8 mouse cellular contexts compared by ENCODE assay signal in the genomic region with DNA sequence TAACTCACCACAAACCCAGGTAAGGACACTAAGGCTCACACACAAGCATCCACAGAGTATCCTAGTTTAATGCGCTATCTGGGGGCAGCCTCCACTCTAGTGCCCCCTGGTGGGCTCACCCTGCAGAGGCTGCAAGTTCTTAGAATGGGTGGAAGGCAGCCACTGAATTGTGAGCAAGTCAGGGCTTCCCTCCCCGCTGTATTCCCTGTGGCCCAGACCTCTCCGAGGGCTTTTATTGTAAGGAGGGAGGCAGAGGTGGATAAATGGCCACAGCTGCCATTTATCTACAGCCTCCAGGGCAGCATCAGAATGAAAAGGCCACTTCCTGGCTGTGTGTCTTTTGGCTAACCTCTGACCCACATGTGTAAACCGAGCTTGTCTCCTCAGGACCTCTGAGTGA. TPM values are rescaled to one million over a fixed set of nuclear protein-coding genes. Genes with fewer than 3 reads are reported as not detected.
DNase-seq lines count a peak whose midpoint lies in the region; ATAC-seq and TF ChIP-seq lines count a peak whose summit lies in the region.

No protein-coding gene starts in this region.

- no peaks in the 10 kb centered on the region for H3K9me3 ChIP-seq in forebrain, embryonic 11.5 days (ENCODE audit: control insufficient read depth, low read length)
- H3K9me3 ChIP-seq in forebrain, embryonic 15.5 days = no peaks in the 10 kb centered on the region
- no peaks in the 10 kb centered on the region for H3K9me3 ChIP-seq in stomach, postnatal 0 days (ENCODE audit: control insufficient read depth, low read length)

- no peak overlapping the region for H3K4me3 ChIP-seq in forebrain, embryonic 11.5 days (ENCODE audit: low read depth, low read length)
- no peak overlapping the region for H3K4me3 ChIP-seq in forebrain, embryonic 15.5 days
- H3K4me3 ChIP-seq in lung, adult 2 months (replicated peaks; ENCODE audit: extremely low read depth, low read depth, low read length) = no peak overlapping the region
- H3K4me3 ChIP-seq in embryonic fibroblast, embryonic 13.5 days (ENCODE audit: insufficient read depth, low read length) = no peak overlapping the region
- no peak overlapping the region for H3K4me3 ChIP-seq in stomach, postnatal 0 days (ENCODE audit: low read depth, low read length)

- H3K27me3 ChIP-seq in forebrain, embryonic 11.5 days (ENCODE audit: control insufficient read depth, insufficient read depth, low read length) = no peaks in the 10 kb centered on the region
- 0 out of 2 replicates have a peak, but pooled peaks cover under 1% of the 10 kb centered on the region for H3K27me3 ChIP-seq in forebrain, embryonic 15.5 days
- no peaks in the 10 kb centered on the region for H3K27me3 ChIP-seq in stomach, postnatal 0 days (ENCODE audit: control insufficient read depth, insufficient read depth, low read length)

- TF ChIP-seq CTCF in lung, adult 2 months (IDR thresholded peaks at IDR 0.05; ENCODE audit: insufficient read depth, low read length) = peak; percentile 41
- peak; percentile 36; the same call in 1 of the 2 replicates for TF ChIP-seq CTCF in embryonic fibroblast, embryonic 13.5 days (IDR thresholded peaks at IDR 0.05; ENCODE audit: borderline replicate concordance, insufficient read depth, low read length)
- TF ChIP-seq CTCF in stomach, postnatal 0 days (IDR thresholded peaks at IDR 0.05; ENCODE audit: low read depth) = peak; percentile 70

- no peak for TF ChIP-seq POLR2A in lung, adult 2 months (IDR thresholded peaks at IDR 0.05; ENCODE audit: borderline replicate concordance, extremely low read depth, low read depth, low read length)
- no peak for TF ChIP-seq POLR2A in embryonic fibroblast, embryonic 13.5 days (IDR thresholded peaks at IDR 0.05; ENCODE audit: low read depth, low read length)

- H3K4me2 ChIP-seq in forebrain, embryonic 11.5 days (ENCODE audit: low read depth, low read length, severe bottlenecking) = no peak overlapping the region
- no peak overlapping the region for H3K4me2 ChIP-seq in forebrain, embryonic 15.5 days (replicated peaks)
- no peak overlapping the region for H3K4me2 ChIP-seq in stomach, postnatal 0 days (replicated peaks; ENCODE audit: low read depth)

- H3K9ac ChIP-seq in forebrain, embryonic 11.5 days (ENCODE audit: low read length) = no peak overlapping the region
- no peak overlapping the region for H3K9ac ChIP-seq in forebrain, embryonic 15.5 days (replicated peaks)
- H3K9ac ChIP-seq in stomach, postnatal 0 days (ENCODE audit: low read length) = no peak overlapping the region

- DNase-seq in forebrain, embryonic 11.5 days (ENCODE audit: low spot score) = peak; percentile 71
- DNase-seq in lung, adult 2 months = no peak
- DNase-seq in lung, postnatal 25 days (ENCODE audit: low spot score) = no peak
- peak; percentile 57 for DNase-seq in R1 (ENCODE audit: low read depth, low spot score)
- DNase-seq in stomach, postnatal 0 days (ENCODE audit: low spot score) = peak; percentile 36
- no peak for DNase-seq in testis, postnatal 10 days (ENCODE audit: low spot score)

- H3K4me1 ChIP-seq in forebrain, embryonic 11.5 days (replicated peaks; ENCODE audit: control insufficient read depth, insufficient read depth, low read length) = peaks cover 3% of the 10 kb centered on the region; the same call in 1 of the 2 replicates
- H3K4me1 ChIP-seq in forebrain, embryonic 15.5 days = peaks cover 3% of the 10 kb centered on the region
- no peaks in the 10 kb centered on the region for H3K4me1 ChIP-seq in lung, adult 2 months (ENCODE audit: control insufficient read depth, insufficient read depth, low read length)
- H3K4me1 ChIP-seq in embryonic fibroblast, embryonic 13.5 days (ENCODE audit: control insufficient read depth, insufficient read depth, low read length) = no peaks in the 10 kb centered on the region
- H3K4me1 ChIP-seq in stomach, postnatal 0 days (replicated peaks; ENCODE audit: control insufficient read depth, insufficient read depth) = no peaks in the 10 kb centered on the region

- no peaks in the 10 kb centered on the region for H3K36me3 ChIP-seq in forebrain, embryonic 11.5 days (ENCODE audit: control insufficient read depth, insufficient read depth, low read length)
- no peaks in the 10 kb centered on the region for H3K36me3 ChIP-seq in forebrain, embryonic 15.5 days
- no peaks in the 10 kb centered on the region for H3K36me3 ChIP-seq in stomach, postnatal 0 days (ENCODE audit: control insufficient read depth, insufficient read depth, low read length)

- H3K27ac ChIP-seq in forebrain, embryonic 11.5 days (ENCODE audit: low read depth, low read length) = no peak overlapping the region
- H3K27ac ChIP-seq in forebrain, embryonic 15.5 days (replicated peaks) = no peak overlapping the region
- no peak overlapping the region for H3K27ac ChIP-seq in embryonic fibroblast, embryonic 13.5 days (ENCODE audit: insufficient read depth, low read length)
- H3K27ac ChIP-seq in stomach, postnatal 0 days (replicated peaks) = no peak overlapping the region

- TF ChIP-seq EP300 in stomach, postnatal 0 days (optimal IDR thresholded peaks at IDR 0.05) = no peak

- WGBS in forebrain, embryonic 11.5 days = 29% methylated on average over 4 of the region's 4 CpGs
- 27% methylated on average over 4 of the region's 4 CpGs for WGBS in forebrain, embryonic 15.5 days
- WGBS in lung, adult 2 months = 8% methylated on average over 4 of the region's 4 CpGs
- WGBS in stomach, postnatal 0 days = 12% methylated on average over 4 of the region's 4 CpGs

- no peak for ATAC-seq in forebrain, embryonic 11.5 days (replicated peaks; ENCODE audit: low FRiP score)
- ATAC-seq in forebrain, embryonic 15.5 days (replicated peaks) = no peak
- no peak for ATAC-seq in stomach, postnatal 0 days (ENCODE audit: low FRiP score, low TSS enrichment)

RNA-seq across cellular contexts. Expression of a gene that starts 33.6 kb away (rescaled TPM):
- polyA plus RNA-seq in forebrain, embryonic 11.5 days (2014; fragmentation: Nextera tagmentation; extraction: Ambion mirVana) = 8.8 and 9.3 TPM in 2 replicates
- polyA plus RNA-seq in forebrain, embryonic 15.5 days (2015; fragmentation: Nextera tagmentation; extraction: Ambion mirVana) = 5.3 and 6.1 TPM in 2 replicates
- polyA plus RNA-seq in lung, adult 2 months (2012; rRNA removed) = 15.7 and 19.3 TPM in 2 replicates
- polyA plus RNA-seq in embryonic fibroblast, embryonic 13.5 days (2011; ENCODE audit: insufficient read length, low read depth, missing spikeins) = 23.7 and 26.4 TPM in 2 replicates
- polyA plus RNA-seq in stomach, postnatal 0 days (2015; fragmentation: Nextera tagmentation; extraction: Ambion mirVana) = 7.6 and 8.5 TPM in 2 replicates

Comparison
In these comparisons a context has a peak if more than half of its experiments do, and no peak if none do; other contexts are left out.
1. DNase-seq: peak in forebrain, embryonic 11.5 days (single experiment), R1 (single experiment) and stomach, postnatal 0 days (single experiment); none in lung, adult 2 months (single experiment), lung, postnatal 25 days (single experiment) and testis, postnatal 10 days (single experiment).
2. Peak in every context shown above with its lines, with median percentiles within 50 percentile points of each other: CTCF ChIP-seq.